ENCODE assay signal across 18 mouse cellular contexts in genomic region chr10:117627616-117627930, GRCm38 (mm10). TPM values are rescaled to one million over a fixed set of nuclear protein-coding genes. Genes with fewer than 3 reads are reported as not detected.
DNase-seq lines count a peak whose midpoint lies in the region; ATAC-seq and TF ChIP-seq lines count a peak whose summit lies in the region.
"Had no signal": no experiment of that assay in that cellular context is flagged by ENCODE, and none has a peak within 500 bp of the region (broad histone marks: within the 10 kb centered on the region; RNA-seq: fewer than 3 reads in every experiment).

No protein-coding gene starts in this region.

- no peak for ATAC-seq in lung, embryonic 14.5 days (ENCODE audit: insufficient read depth)
- peak; percentile 27 for ATAC-seq in common myeloid progenitor, adult 5-6 weeks (replicated peaks; ENCODE audit: low read depth, poor library complexity, severe bottlenecking)
- ATAC-seq: intestine, postnatal 0 days; midbrain, embryonic 15.5 days had no signal

- H3K4me2 ChIP-seq in lung, embryonic 14.5 days = no peak overlapping the region
- H3K4me2 ChIP-seq: hindbrain, embryonic 13.5 days; liver, embryonic 11.5 days; midbrain, embryonic 15.5 days had no signal

- 38% methylated on average over 7 of the region's 7 CpGs for WGBS in lung, embryonic 14.5 days
- 40% methylated on average over 7 of the region's 7 CpGs for WGBS in lung, adult 2 months
- 55% methylated on average over 7 of the region's 7 CpGs for WGBS in heart, embryonic 10.5 days

- no peaks in the 10 kb centered on the region for H3K36me3 ChIP-seq in lung, embryonic 14.5 days (ENCODE audit: insufficient read depth)
- H3K36me3 ChIP-seq in heart, embryonic 10.5 days = no peaks in the 10 kb centered on the region
- H3K36me3 ChIP-seq: embryonic facial prominence, embryonic 13.5 days; hindbrain, embryonic 13.5 days; midbrain, embryonic 15.5 days had no signal

- H3K4me3 ChIP-seq in lung, embryonic 14.5 days (ENCODE audit: low read depth, low read length) = no peak overlapping the region
- no peak overlapping the region for H3K4me3 ChIP-seq in lung, adult 2 months (replicated peaks; ENCODE audit: extremely low read depth, low read depth, low read length)
- H3K4me3 ChIP-seq in heart, embryonic 10.5 days = no peak overlapping the region
- H3K4me3 ChIP-seq: hindbrain, embryonic 13.5 days; midbrain, embryonic 15.5 days had no signal

- no peaks in the 10 kb centered on the region for H3K9me3 ChIP-seq in lung, embryonic 14.5 days (ENCODE audit: low read depth, low read length)
- H3K9me3 ChIP-seq in heart, embryonic 10.5 days = no peaks in the 10 kb centered on the region
- H3K9me3 ChIP-seq: embryonic facial prominence, embryonic 13.5 days; hindbrain, embryonic 13.5 days; midbrain, embryonic 15.5 days had no signal

- H3K4me1 ChIP-seq in lung, embryonic 14.5 days (ENCODE audit: insufficient read depth) = no peaks in the 10 kb centered on the region
- peaks cover 3% of the 10 kb centered on the region for H3K4me1 ChIP-seq in lung, adult 2 months (ENCODE audit: control insufficient read depth, insufficient read depth, low read length)
- H3K4me1 ChIP-seq in heart, embryonic 10.5 days = peaks cover 14% of the 10 kb centered on the region; the same call in 1 of the 2 replicates

- TF ChIP-seq POLR2A in lung, adult 2 months (IDR thresholded peaks at IDR 0.05; ENCODE audit: borderline replicate concordance, extremely low read depth, low read depth, low read length) = no peak

- DNase-seq in lung, embryonic 14.5 days = peak; percentile 18
- no peak for DNase-seq in lung, adult 2 months
- DNase-seq in naive thymus-derived CD4-positive, alpha-beta T cell, adult 2 months (ENCODE audit: low read depth) = peak; percentile 79
- DNase-seq in thymus, postnatal 36 days = peak; percentile 49 to 68
- DNase-seq in heart, adult 9 months (ENCODE audit: low spot score in 2 of 2) = no peak
- no peak for DNase-seq in kidney, postnatal 14 days
- DNase-seq in heart, embryonic 10.5 days (ENCODE audit: low spot score) = no peak
- DNase-seq: adrenal gland, adult 8-10 months; cerebellum, adult 2 months; kidney, postnatal 36 days; left cerebral cortex, postnatal 4 days; right cerebral cortex, postnatal 4 days had no signal

- H3K27ac ChIP-seq in lung, embryonic 14.5 days (ENCODE audit: low read depth) = no peak overlapping the region
- H3K27ac ChIP-seq in heart, embryonic 10.5 days = no peak overlapping the region
- H3K27ac ChIP-seq: embryonic facial prominence, embryonic 13.5 days; hindbrain, embryonic 13.5 days; midbrain, embryonic 15.5 days had no signal

- peaks cover 17% of the 10 kb centered on the region for H3K27me3 ChIP-seq in lung, embryonic 14.5 days (ENCODE audit: insufficient read depth, low read length)
- H3K27me3 ChIP-seq in heart, embryonic 10.5 days (ENCODE audit: insufficient read depth, poor library complexity, severe bottlenecking) = peaks cover 59% of the 10 kb centered on the region

- TF ChIP-seq CTCF in lung, embryonic 14.5 days (IDR thresholded peaks at IDR 0.05; ENCODE audit: low read depth) = no peak
- no peak for TF ChIP-seq CTCF in lung, adult 2 months (IDR thresholded peaks at IDR 0.05; ENCODE audit: insufficient read depth, low read length)

- H3K9ac ChIP-seq in lung, embryonic 14.5 days = no peak overlapping the region
- H3K9ac ChIP-seq: embryonic facial prominence, embryonic 13.5 days; hindbrain, embryonic 13.5 days; midbrain, embryonic 15.5 days had no signal

RNA-seq across cellular contexts. Expression of gene Cpm, which starts 1.7 kb away (rescaled TPM):
- polyA plus RNA-seq in lung, embryonic 14.5 days (2014; fragmentation: Nextera tagmentation; extraction: Ambion mirVana) = 23.5 and 25.3 TPM in 2 replicates
- polyA plus RNA-seq in lung, adult 2 months (2012; rRNA removed) = 104 and 117 TPM in 2 replicates
- total RNA-seq in common myeloid progenitor, adult 5-6 weeks (2017) = 0.14 TPM in 1 of 2 replicates, not detected in the other
- 5.1 and 28.3 TPM in 2 replicates for polyA plus RNA-seq in heart, embryonic 10.5 days (2016; fragmentation: Nextera tagmentation; extraction: Ambion mirVana)

Comparison
In these comparisons a context has a peak if more than half of its experiments do, and no peak if none do; other contexts are left out.
1. DNase-seq: peak in lung, embryonic 14.5 days (single experiment), naive thymus-derived CD4-positive, alpha-beta T cell, adult 2 months (single experiment) and thymus, postnatal 36 days (2 of 2); none in lung, adult 2 months (single experiment), heart, adult 9 months (0 of 2), kidney, postnatal 14 days (single experiment) and heart, embryonic 10.5 days (single experiment).